Mouse (Mus musculus) lung, embryonic 14.5 days (tissue): ENCODE measurements around the gene Mrps23. TPM values are rescaled to one million over a fixed set of nuclear protein-coding genes. Genes with fewer than 3 reads are reported as not detected.
A peak's percentile ranks its signal among the peaks of the same experiment; 100 is the strongest.

ENCODE experiments used
- ATAC-seq: fragments of 200-750 bp; cut with Nextera tagmentation; 2 replicates; pipeline ENCODE4 v1.8.0; 2017; ENCODE audit warnings: mild to moderate bottlenecking, moderate TSS enrichment, moderate library complexity; ENCODE audit not compliant: insufficient read depth
- DNase-seq: peaks from one replicate; pipeline ENCODE4 v3.0.0-alpha.2; 2015
- H3K27ac ChIP-seq: fragments of 300-500 bp; sonication (generic); 2 replicates; pipeline ENCODE4 v1.5.1; 2014; ENCODE audit warnings: low read depth, mild to moderate bottlenecking, moderate library complexity
- H3K27me3 ChIP-seq: fragments of 300-500 bp; sonication (generic); 2 replicates; pipeline ENCODE4 v1.6.1; 2014; ENCODE audit warnings: low read length, control low read depth; ENCODE audit not compliant: insufficient read depth
- H3K36me3 ChIP-seq: fragments of 300-500 bp; sonication (generic); 2 replicates; pipeline ENCODE4 v1.6.1; 2014; ENCODE audit warnings: control low read depth; ENCODE audit not compliant: insufficient read depth
- H3K4me1 ChIP-seq: fragments of 300-500 bp; sonication (generic); 2 replicates; pipeline ENCODE4 v1.6.1; 2014; ENCODE audit warnings: antibody characterized with exemption, control low read depth; ENCODE audit not compliant: insufficient read depth
- H3K4me2 ChIP-seq: fragments of 300-500 bp; sonication (generic); 2 replicates; pipeline ENCODE4 v1.6.1; 2014; ENCODE audit warnings: mild to moderate bottlenecking
- H3K4me3 ChIP-seq: fragments of 300-500 bp; sonication (generic); 2 replicates; pipeline ENCODE4 v1.5.1; 2014; ENCODE audit warnings: low read depth, low read length
- H3K9ac ChIP-seq: fragments of 300-500 bp; sonication (generic); 2 replicates; pipeline ENCODE4 v1.6.1; 2014
- H3K9me3 ChIP-seq: fragments of 300-500 bp; sonication (generic); 2 replicates; pipeline ENCODE4 v1.6.1; 2016; ENCODE audit warnings: low read depth, low read length, control low read depth
- CTCF ChIP-seq: IDR thresholded peaks from 2 replicates; pipeline ENCODE4 v1.5.1; 2016; ENCODE audit warnings: antibody characterized with exemption, low read depth
- WGBS: fragments of 180-500 bp; shearing (Covaris S2); extraction: QIAGEN DNeasy Blood & Tissue Kit; methylation state at CpG from one replicate; pipeline ENCODE4 v1.1.7; 2014; 5-methylcytosine and 5-hydroxymethylcytosine counted together
- polyA plus RNA-seq: library from polyadenylated mRNA; unstranded; fragments of >200 nt; fragmentation: Nextera tagmentation; extraction: Ambion mirVana; gene quantifications from 2 replicates; pipeline ENCODE4 v1.2.1, GENCODE M21; 2014

Mrps23 gene
- polyA plus RNA-seq, 1 experiment from 2014 or later, result 55.1 TPM

- WGBS, result 82% methylated on average over 7 of the region's 7 CpGs
- DNase-seq, result no peak
- TF ChIP-seq CTCF, result no peak
- Histone ChIP-seq H3K27ac (no peak overlapping the region), H3K4me1 (peaks cover 14% of the 10 kb centered on the region), H3K9ac (no peak overlapping the region), H3K9me3 (no peaks in the 10 kb centered on the region), H3K4me2 (no peak overlapping the region), H3K27me3 (no peaks in the 10 kb centered on the region; the same call in 1 of the 2 replicates), H3K36me3 (0 out of 2 replicates have a peak, but pooled peaks cover 5% of the 10 kb centered on the region), H3K4me3 (no peak overlapping the region)
- no peak for ATAC-seq
These were observed 37.7 kb upstream of the Mrps23 start for GRCm38 (mm10) chr11:88166471-88166870.

GRCm38 (mm10) chr11:88168611-88169010 is 35.6 kb upstream of the Mrps23 start:
- no peaks in the 10 kb centered on the region for H3K9me3 ChIP-seq
- DNase-seq, result no peak
- H3K27me3 ChIP-seq, result no peaks in the 10 kb centered on the region; the same call in 1 of the 2 replicates
- H3K4me1 ChIP-seq, result peaks cover 28% of the 10 kb centered on the region
- TF ChIP-seq CTCF, result no peak
- no peak overlapping the region for H3K27ac ChIP-seq
- H3K9ac ChIP-seq, result no peak overlapping the region
- no peak overlapping the region for H3K4me2 ChIP-seq
- H3K36me3 ChIP-seq, result 0 out of 2 replicates have a peak, but pooled peaks cover 5% of the 10 kb centered on the region
- no peak overlapping the region for H3K4me3 ChIP-seq
- 51% methylated on average over 3 of the region's 3 CpGs for WGBS
- ATAC-seq, result no peak

GRCm38 (mm10) chr11:88169531-88170040 is 34.6 kb upstream of the Mrps23 start:
- H3K27me3 ChIP-seq, result no peaks in the 10 kb centered on the region; the same call in 1 of the 2 replicates
- no peak overlapping the region for H3K27ac ChIP-seq
- H3K4me2 ChIP-seq, result 0 out of 2 replicates have a peak overlapping the region, but pooled peaks have one; percentile 12
- no peak overlapping the region for H3K4me3 ChIP-seq
- H3K36me3 ChIP-seq, result 0 out of 2 replicates have a peak, but pooled peaks cover 5% of the 10 kb centered on the region
- H3K9me3 ChIP-seq, result no peaks in the 10 kb centered on the region
- 30% methylated on average over 32 of the region's 32 CpGs for WGBS
- TF ChIP-seq CTCF, result no peak
- ATAC-seq (no peak), DNase-seq (no peak)
- H3K4me1 ChIP-seq, result peaks cover 32% of the 10 kb centered on the region
- H3K9ac ChIP-seq, result no peak overlapping the region

- Histone ChIP-seq H3K4me2 (no peak overlapping the region), H3K4me3 (no peak overlapping the region), H3K27ac (no peak overlapping the region), H3K9me3 (no peaks in the 10 kb centered on the region), H3K9ac (no peak overlapping the region), H3K36me3 (0 out of 2 replicates have a peak, but pooled peaks cover 5% of the 10 kb centered on the region), H3K27me3 (no peaks in the 10 kb centered on the region; the same call in 1 of the 2 replicates), H3K4me1 (peaks cover 27% of the 10 kb centered on the region)
- ATAC-seq (no peak), DNase-seq (no peak)
- TF ChIP-seq CTCF, result no peak
- 80% methylated on average over 3 of the region's 3 CpGs for WGBS
These were observed 33.6 kb upstream of the Mrps23 start for GRCm38 (mm10) chr11:88170606-88171005.

GRCm38 (mm10) chr11:88171876-88172442 is 32.2 kb upstream of the Mrps23 start:
- Histone ChIP-seq H3K27me3 (no peaks in the 10 kb centered on the region; the same call in 1 of the 2 replicates), H3K4me1 (peaks cover 22% of the 10 kb centered on the region), H3K36me3 (peaks cover 6% of the 10 kb centered on the region; the same call in 1 of the 2 replicates), H3K4me3 (no peak overlapping the region), H3K9me3 (no peaks in the 10 kb centered on the region), H3K27ac (no peak overlapping the region), H3K4me2 (no peak overlapping the region), H3K9ac (no peak overlapping the region)
- no peak for TF ChIP-seq CTCF
- ATAC-seq (no peak), DNase-seq (no peak)
- WGBS, result 54% methylated on average over 15 of the region's 15 CpGs

- peak overlapping the region; percentile 3; the same call in 1 of the 2 replicates for H3K4me2 ChIP-seq
- H3K9ac ChIP-seq, result no peak overlapping the region
- DNase-seq (peak; percentile 86), ATAC-seq (peak; percentile 87)
- H3K4me1 ChIP-seq, result peaks cover 22% of the 10 kb centered on the region
- peaks cover 12% of the 10 kb centered on the region; the same call in 1 of the 2 replicates for H3K36me3 ChIP-seq
- 14% methylated on average over 10 of the region's 10 CpGs for WGBS
- H3K9me3 ChIP-seq, result no peaks in the 10 kb centered on the region
- peak overlapping the region; percentile 84 for H3K27ac ChIP-seq
- H3K4me3 ChIP-seq, result no peak overlapping the region
- TF ChIP-seq CTCF, result no peak
- no peaks in the 10 kb centered on the region; the same call in 1 of the 2 replicates for H3K27me3 ChIP-seq
These were observed 31.4 kb upstream of the Mrps23 start for GRCm38 (mm10) chr11:88172601-88173325.
